Mouse (Mus musculus) hindbrain, embryonic 12.5 days (tissue): ENCODE data around the gene Yy2. TPM values are rescaled to one million over a fixed set of nuclear protein-coding genes. Genes with fewer than 3 reads are reported as not detected.

Source experiments
- ATAC-seq: fragments of 200-750 bp; cut with Nextera tagmentation; 2 replicates; pipeline ENCODE4 v1.8.0; 2017; ENCODE audit warnings: moderate TSS enrichment; ENCODE audit not compliant: low FRiP score
- H3K27ac ChIP-seq: fragments of 300-500 bp; sonication (generic); 2 replicates; pipeline ENCODE4 v1.5.1; 2016; ENCODE audit warnings: mild to moderate bottlenecking
- H3K27me3 ChIP-seq: fragments of 300-500 bp; sonication (generic); 2 replicates; pipeline ENCODE4 v1.6.1; 2016; ENCODE audit warnings: mild to moderate bottlenecking
- H3K36me3 ChIP-seq: fragments of 300-500 bp; sonication (generic); 2 replicates; pipeline ENCODE4 v1.6.1; 2016; ENCODE audit warnings: mild to moderate bottlenecking
- H3K4me1 ChIP-seq: fragments of 300-500 bp; sonication (generic); 2 replicates; pipeline ENCODE4 v1.6.1; 2016
- H3K4me2 ChIP-seq: fragments of 300-500 bp; sonication (generic); replicated peaks from 2 replicates; pipeline ENCODE4 v1.6.1; 2016; ENCODE audit warnings: mild to moderate bottlenecking
- H3K4me3 ChIP-seq: fragments of 300-500 bp; sonication (generic); 2 replicates; pipeline ENCODE4 v1.5.1; 2016; ENCODE audit warnings: mild to moderate bottlenecking
- H3K9ac ChIP-seq: fragments of 300-500 bp; sonication (generic); 2 replicates; pipeline ENCODE4 v1.6.1; 2016; ENCODE audit warnings: mild to moderate bottlenecking, moderate library complexity
- H3K9me3 ChIP-seq: fragments of 300-500 bp; sonication (generic); replicated peaks from 2 replicates; pipeline ENCODE4 v1.6.1; 2016; ENCODE audit warnings: mild to moderate bottlenecking
- WGBS: fragments of 180-500 bp; shearing (Covaris S2); methylation state at CpG from one replicate; pipeline ENCODE4 v1.1.7; 2016; 5-methylcytosine and 5-hydroxymethylcytosine counted together
- polyA plus RNA-seq: library from polyadenylated mRNA; unstranded; fragments of >200 nt; fragmentation: Nextera tagmentation; extraction: Ambion mirVana; gene quantifications from 2 replicates; pipeline ENCODE4 v1.2.1, GENCODE M21; 2016

The Yy2 gene
- polyA plus RNA-seq, 1 experiment from 2014 or later = 4.6 TPM

- H3K9me3 ChIP-seq = no peaks in the 10 kb centered on the region
- 85% methylated on average over 10 of the region's 10 CpGs for WGBS
Measured at GRCm38 (mm10) chrX:157563794-157564193, 5.0 kb downstream of the Yy2 start.

GRCm38 (mm10) chrX:157547082-157547481, 21.7 kb downstream of the Yy2 start:
- 28% methylated on average over 3 of the region's 3 CpGs for WGBS
- Histone ChIP-seq H3K4me2 (no peak overlapping the region), H3K27me3 (no peaks in the 10 kb centered on the region), H3K4me3 (no peak overlapping the region), H3K9me3 (no peaks in the 10 kb centered on the region), H3K9ac (no peak overlapping the region), H3K27ac (no peak overlapping the region), H3K4me1 (0 out of 2 replicates have a peak, but pooled peaks cover 2% of the 10 kb centered on the region), H3K36me3 (no peaks in the 10 kb centered on the region)
- peak; percentile 72 for ATAC-seq

More at GRCm38 (mm10) chrX:157563794-157564193, 5.0 kb downstream of the Yy2 start:
- no peak for ATAC-seq
- Histone ChIP-seq H3K4me2 (no peak overlapping the region), H3K27ac (no peak overlapping the region), H3K4me1 (no peaks in the 10 kb centered on the region), H3K36me3 (no peaks in the 10 kb centered on the region), H3K9ac (no peak overlapping the region), H3K27me3 (no peaks in the 10 kb centered on the region), H3K4me3 (no peak overlapping the region)

Other genes starting within 250 kb of the Yy2 start
- gene Phex, start 153.7 kb downstream of the Yy2 start, polyA plus RNA-seq = 0.57 and 0.89 TPM in 2 replicates
- gene Sms, start 76.7 kb downstream of the Yy2 start, polyA plus RNA-seq = 90.8 and 106 TPM in 2 replicates
- 30.1 and 30.3 TPM in 2 replicates for gene Mbtps2, start 29.7 kb upstream of the Yy2 start, polyA plus RNA-seq
- gene Smpx, start 129.9 kb upstream of the Yy2 start, polyA plus RNA-seq = 1.1 and 3.3 TPM in 2 replicates
- gene Klhl34, start 249.4 kb upstream of the Yy2 start, polyA plus RNA-seq = 2.2 and 2.3 TPM in 2 replicates